8 mouse cellular contexts compared by ENCODE assay signal in genomic region chr15:98092372-98093120, GRCm38 (mm10). TPM values are rescaled to one million over a fixed set of nuclear protein-coding genes. Genes with fewer than 3 reads are reported as not detected.
DNase-seq lines count a peak whose midpoint lies in the region; ATAC-seq and TF ChIP-seq lines count a peak whose summit lies in the region.

Gene Pfkm, plus strand, starts transcription at chr15:98092589.

- no peaks in the 10 kb centered on the region for H3K27me3 ChIP-seq in forebrain, postnatal 0 days (ENCODE audit: insufficient read depth, low read length)
- H3K27me3 ChIP-seq in hindbrain, embryonic 14.5 days (ENCODE audit: control insufficient read depth, insufficient read depth, low read length), result no peaks in the 10 kb centered on the region

- no peak for DNase-seq in left cerebral cortex, adult 2 months (ENCODE audit: extremely low spot score in 1 of 2, low spot score in 2 of 2)
- no peak for DNase-seq in left cerebral cortex, adult 11 months (ENCODE audit: low spot score)
- no peak for DNase-seq in adrenal gland, postnatal 36 days
- peak; percentile 31 for DNase-seq in forebrain, postnatal 0 days
- no peak for DNase-seq in hindbrain, embryonic 14.5 days (ENCODE audit: low spot score)
- no peak for DNase-seq in T-cell, adult 2 months (ENCODE audit: low spot score)
- DNase-seq in MN1 (ENCODE audit: low spot score), result no peak

- peak within 1 kb of the TSS; percentile 67 for H3K4me2 ChIP-seq in forebrain, postnatal 0 days (ENCODE audit: low read depth)
- H3K4me2 ChIP-seq in hindbrain, embryonic 14.5 days (replicated peaks), result peak within 1 kb of the TSS; percentile 81

- peak within 1 kb of the TSS; percentile 92 for H3K4me3 ChIP-seq in left cerebral cortex, adult 2 months
- peak within 1 kb of the TSS; percentile 64 for H3K4me3 ChIP-seq in forebrain, postnatal 0 days (ENCODE audit: low read depth, low read length)
- H3K4me3 ChIP-seq in hindbrain, embryonic 14.5 days (replicated peaks; ENCODE audit: low read length), result peak within 1 kb of the TSS; percentile 92
- peak within 1 kb of the TSS; percentile 75 for H3K4me3 ChIP-seq in macrophage (ENCODE audit: inconsistent target)

- H3K27ac ChIP-seq in left cerebral cortex, adult 2 months, result peak within 1 kb of the TSS; percentile 90
- H3K27ac ChIP-seq in forebrain, postnatal 0 days (ENCODE audit: low read depth, low read length), result peak within 1 kb of the TSS; percentile 92
- peak within 1 kb of the TSS; percentile 92 for H3K27ac ChIP-seq in hindbrain, embryonic 14.5 days
- peak within 1 kb of the TSS; percentile 78 for H3K27ac ChIP-seq in macrophage

- H3K4me1 ChIP-seq in forebrain, postnatal 0 days (ENCODE audit: insufficient read depth), result 0 out of 2 replicates have a peak, but pooled peaks cover 6% of the 10 kb centered on the region
- peaks cover 13% of the 10 kb centered on the region for H3K4me1 ChIP-seq in hindbrain, embryonic 14.5 days (replicated peaks; ENCODE audit: control insufficient read depth, insufficient read depth, low read length)

- ATAC-seq in forebrain, postnatal 0 days, result no peak; the same call in 1 of the 2 replicates
- no peak for ATAC-seq in hindbrain, embryonic 14.5 days (ENCODE audit: low FRiP score)

- H3K9ac ChIP-seq in forebrain, postnatal 0 days, result peak within 1 kb of the TSS; percentile 71
- H3K9ac ChIP-seq in hindbrain, embryonic 14.5 days, result peak within 1 kb of the TSS; percentile 90

- H3K36me3 ChIP-seq in forebrain, postnatal 0 days (ENCODE audit: insufficient read depth), result no peaks in the 10 kb centered on the region
- peaks cover 4% of the 10 kb centered on the region for H3K36me3 ChIP-seq in hindbrain, embryonic 14.5 days (replicated peaks; ENCODE audit: control insufficient read depth, insufficient read depth)
- H3K36me3 ChIP-seq in macrophage (ENCODE audit: inconsistent target), result no peaks in the 10 kb centered on the region

- H3K79me2 ChIP-seq in macrophage (ENCODE audit: inconsistent target), result peaks cover 49% of the 10 kb centered on the region

- under 1% methylated on average over 30 of the region's 30 CpGs for WGBS in forebrain, postnatal 0 days
- WGBS in hindbrain, embryonic 14.5 days, result under 1% methylated on average over 30 of the region's 30 CpGs
- under 1% methylated on average over 30 of the region's 30 CpGs for WGBS in macrophage (ENCODE audit: missing documents)

- H3K9me3 ChIP-seq in forebrain, postnatal 0 days (ENCODE audit: low read length), result no peaks in the 10 kb centered on the region
- no peaks in the 10 kb centered on the region for H3K9me3 ChIP-seq in hindbrain, embryonic 14.5 days (ENCODE audit: control insufficient read depth, low read length)

- TF ChIP-seq CTCF in left cerebral cortex, adult 2 months (IDR thresholded peaks at IDR 0.05), result no peak
- no peak for TF ChIP-seq CTCF in forebrain, postnatal 0 days (IDR thresholded peaks at IDR 0.05; ENCODE audit: low read depth)

- intact Hi-C loops in left cerebral cortex, adult 2 months (cut with DNase I), result loop anchor here (1.0 to 10.0 kb wide), 5 partner anchors 16 to 202 kb away; partner anchors contain the start of gene Zfp641

RNA-seq across cellular contexts. Expression of gene Pfkm, which starts in this region (rescaled TPM):
- total RNA-seq in left cerebral cortex, adult 2 months (2021), result 100 to 1,000 TPM; 379 to 387 TPM
- total RNA-seq in adrenal gland, postnatal 36 days (2021), result 10 to 100 TPM; 59.9 to 65.4 TPM
- total RNA-seq in forebrain, postnatal 0 days (2014; rRNA removed), result 90.1 and 91.9 TPM in 2 replicates
- 76.4 and 86.3 TPM in 2 replicates for polyA plus RNA-seq in forebrain, postnatal 0 days (2015; fragmentation: Nextera tagmentation; extraction: Ambion mirVana)
- polyA plus RNA-seq in hindbrain, embryonic 14.5 days (2014; fragmentation: Nextera tagmentation; extraction: Ambion mirVana), result 77.6 and 83.0 TPM in 2 replicates
- 10 to 100 TPM in 14 of 26 experiments, 1 to 10 TPM in 12; 3.8 to 16.4 (median 10.3) TPM for total RNA-seq in macrophage (2018; cell fraction: chromatin; rRNA removed)
- 1 to 10 TPM; 4.2 to 8.3 (median 6.2) TPM for total RNA-seq in macrophage (2018; cell fraction: cytosol; rRNA removed)
- 10 to 100 TPM in 4 of 26 experiments, 1 to 10 TPM in 22; 3.2 to 13.5 (median 7.2) TPM for total RNA-seq in macrophage (2018; cell fraction: nucleus; rRNA removed)
- polyA plus RNA-seq in macrophage (2018), result 4.4 to 6.7 TPM (median 5.4 TPM) in 3 replicates

Comparison
In these comparisons a context has a peak if more than half of its experiments do, and no peak if none do; other contexts are left out.
1. RNA of gene Pfkm (polyA plus RNA-seq): 76.4 to 86.3 TPM in forebrain, postnatal 0 days and 77.6 to 83.0 TPM in hindbrain, embryonic 14.5 days; 4.4 to 6.7 TPM in macrophage; every median in the first group is over 10 times any median in the second.
2. Peak in every context shown above with its lines, with median percentiles within 50 percentile points of each other: H3K27ac ChIP-seq and H3K4me3 ChIP-seq.